Comparison of ENCODE assay signal across 10 mouse cellular contexts in the genomic region with DNA sequence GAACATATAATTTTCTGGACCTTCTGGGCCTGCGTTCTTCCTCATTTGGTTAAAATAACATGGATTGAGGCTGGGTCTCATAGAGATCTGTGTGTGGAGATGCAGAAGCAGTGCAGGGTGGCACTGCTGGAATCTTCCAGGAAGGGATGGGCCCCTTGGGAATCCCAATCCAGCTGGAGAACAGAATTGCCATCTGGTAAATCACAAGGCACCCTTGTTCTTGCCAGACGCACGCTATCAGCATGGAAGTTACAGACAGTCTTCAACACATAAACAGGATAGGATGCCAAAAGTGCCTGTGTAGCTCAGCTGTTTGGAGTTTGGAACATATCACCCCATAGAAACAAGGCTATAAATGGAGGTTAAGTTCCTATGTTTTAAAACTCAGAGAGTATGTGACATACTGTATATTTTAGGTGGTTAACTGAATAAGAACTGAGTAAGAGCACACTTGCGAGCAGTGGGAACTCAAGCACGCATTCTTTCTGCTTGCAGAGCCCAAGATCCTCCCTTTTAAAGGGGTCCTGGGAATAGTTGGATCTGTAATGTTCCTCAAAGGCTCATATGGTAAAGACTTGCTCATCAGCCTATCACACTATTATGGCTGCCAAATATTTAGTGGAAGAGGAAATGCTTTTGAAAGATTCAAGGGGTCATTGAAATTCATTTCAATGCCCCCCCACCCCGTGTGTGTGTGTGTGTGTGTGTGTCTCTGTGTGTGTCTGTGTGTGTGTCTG.
A peak's percentile ranks its signal among the peaks of the same experiment; 100 is the strongest.
DNase-seq lines count a peak whose midpoint lies in the region; ATAC-seq and TF ChIP-seq lines count a peak whose summit lies in the region.
"Had no signal": no experiment of that assay in that cellular context is flagged by ENCODE, and none has a peak within 500 bp of the region (broad histone marks: within the 10 kb centered on the region; RNA-seq: fewer than 3 reads in every experiment).

No protein-coding gene starts in this region.

- H3K36me3 ChIP-seq in forebrain, embryonic 13.5 days (ENCODE audit: poor library complexity, severe bottlenecking): no peaks in the 10 kb centered on the region
- no peaks in the 10 kb centered on the region for H3K36me3 ChIP-seq in forebrain, embryonic 11.5 days (ENCODE audit: control insufficient read depth, insufficient read depth, low read length)
- no peaks in the 10 kb centered on the region for H3K36me3 ChIP-seq in lung, postnatal 0 days (ENCODE audit: insufficient read depth, low read length)
- no peaks in the 10 kb centered on the region for H3K36me3 ChIP-seq in hindbrain, embryonic 10.5 days
- H3K36me3 ChIP-seq in intestine, postnatal 0 days (ENCODE audit: control insufficient read depth, insufficient read depth): no peaks in the 10 kb centered on the region
- H3K36me3 ChIP-seq: midbrain, embryonic 15.5 days had no signal

- H3K9ac ChIP-seq in forebrain, embryonic 13.5 days: no peak overlapping the region
- no peak overlapping the region for H3K9ac ChIP-seq in forebrain, embryonic 11.5 days (ENCODE audit: low read length)
- H3K9ac ChIP-seq in lung, postnatal 0 days (replicated peaks; ENCODE audit: low read depth): no peak overlapping the region
- H3K9ac ChIP-seq in intestine, postnatal 0 days (ENCODE audit: low read depth, low read length): no peak overlapping the region
- H3K9ac ChIP-seq: midbrain, embryonic 15.5 days had no signal

- ATAC-seq in forebrain, embryonic 13.5 days: peak; percentile 94
- no peak for ATAC-seq in forebrain, embryonic 11.5 days (replicated peaks; ENCODE audit: low FRiP score)
- peak; percentile 89 for ATAC-seq in lung, postnatal 0 days
- ATAC-seq in intestine, postnatal 0 days: no peak
- ATAC-seq: midbrain, embryonic 15.5 days had no signal

- H3K4me2 ChIP-seq in forebrain, embryonic 13.5 days: no peak overlapping the region
- H3K4me2 ChIP-seq in forebrain, embryonic 11.5 days (ENCODE audit: low read depth, low read length, severe bottlenecking): no peak overlapping the region
- H3K4me2 ChIP-seq in lung, postnatal 0 days (replicated peaks; ENCODE audit: low read depth, low read length): no peak overlapping the region
- H3K4me2 ChIP-seq in intestine, postnatal 0 days (replicated peaks; ENCODE audit: low read depth): no peak overlapping the region
- H3K4me2 ChIP-seq: midbrain, embryonic 15.5 days had no signal

- TF ChIP-seq EP300 in lung, postnatal 0 days (IDR thresholded peaks at IDR 0.05): no peak; the same call in none of the 2 replicates

- WGBS in forebrain, embryonic 13.5 days: 85% methylated on average over 6 of the region's 6 CpGs
- WGBS in forebrain, embryonic 11.5 days: 89% methylated on average over 6 of the region's 6 CpGs
- WGBS in lung, postnatal 0 days: 58% methylated on average over 6 of the region's 6 CpGs
- WGBS in hindbrain, embryonic 10.5 days: 85% methylated on average over 6 of the region's 6 CpGs
- WGBS in intestine, postnatal 0 days: 64% methylated on average over 6 of the region's 6 CpGs

- H3K27ac ChIP-seq in forebrain, embryonic 13.5 days: no peak overlapping the region
- H3K27ac ChIP-seq in forebrain, embryonic 11.5 days (ENCODE audit: low read depth, low read length): no peak overlapping the region
- no peak overlapping the region for H3K27ac ChIP-seq in lung, postnatal 0 days (ENCODE audit: low read length)
- H3K27ac ChIP-seq in hindbrain, embryonic 10.5 days: no peak overlapping the region
- H3K27ac ChIP-seq in intestine, postnatal 0 days (ENCODE audit: low read depth, low read length): no peak overlapping the region
- H3K27ac ChIP-seq: midbrain, embryonic 15.5 days had no signal

- no peak for TF ChIP-seq CTCF in lung, postnatal 0 days (IDR thresholded peaks at IDR 0.05)
- TF ChIP-seq CTCF in intestine, postnatal 0 days (IDR thresholded peaks at IDR 0.05; ENCODE audit: low read depth): no peak

- DNase-seq in forebrain, embryonic 11.5 days (ENCODE audit: low spot score): no peak
- DNase-seq in brain, embryonic 18.5 days (ENCODE audit: low read depth, low spot score): peak; percentile 74
- DNase-seq in layer of hippocampus, adult 8-10 months (ENCODE audit: low spot score in 2 of 2): peak; percentile 56 to 69
- DNase-seq in lung, postnatal 0 days (ENCODE audit: low spot score): peak; percentile 80
- DNase-seq in hindbrain, embryonic 10.5 days (ENCODE audit: low spot score): no peak
- no peak for DNase-seq in adrenal gland, postnatal 25 days
- DNase-seq: retina, postnatal 1 day had no signal

- no peak overlapping the region for H3K4me3 ChIP-seq in forebrain, embryonic 13.5 days
- H3K4me3 ChIP-seq in forebrain, embryonic 11.5 days (ENCODE audit: low read depth, low read length): no peak overlapping the region
- H3K4me3 ChIP-seq in lung, postnatal 0 days (ENCODE audit: low read depth, low read length): no peak overlapping the region
- no peak overlapping the region for H3K4me3 ChIP-seq in hindbrain, embryonic 10.5 days
- no peak overlapping the region for H3K4me3 ChIP-seq in intestine, postnatal 0 days (ENCODE audit: low read depth, low read length)
- H3K4me3 ChIP-seq: midbrain, embryonic 15.5 days had no signal

- no peaks in the 10 kb centered on the region for H3K9me3 ChIP-seq in forebrain, embryonic 13.5 days (replicated peaks)
- no peaks in the 10 kb centered on the region for H3K9me3 ChIP-seq in forebrain, embryonic 11.5 days (ENCODE audit: control insufficient read depth, low read length)
- no peaks in the 10 kb centered on the region for H3K9me3 ChIP-seq in lung, postnatal 0 days (ENCODE audit: low read length)
- H3K9me3 ChIP-seq in hindbrain, embryonic 10.5 days: no peaks in the 10 kb centered on the region
- no peaks in the 10 kb centered on the region for H3K9me3 ChIP-seq in intestine, postnatal 0 days (ENCODE audit: control insufficient read depth)
- H3K9me3 ChIP-seq: midbrain, embryonic 15.5 days had no signal

- no peaks in the 10 kb centered on the region for H3K27me3 ChIP-seq in forebrain, embryonic 13.5 days
- no peaks in the 10 kb centered on the region for H3K27me3 ChIP-seq in forebrain, embryonic 11.5 days (ENCODE audit: control insufficient read depth, insufficient read depth, low read length)
- no peaks in the 10 kb centered on the region for H3K27me3 ChIP-seq in lung, postnatal 0 days (replicated peaks; ENCODE audit: insufficient read depth, low read length)
- H3K27me3 ChIP-seq in hindbrain, embryonic 10.5 days (ENCODE audit: insufficient read depth, poor library complexity, severe bottlenecking): no peaks in the 10 kb centered on the region
- H3K27me3 ChIP-seq in intestine, postnatal 0 days (replicated peaks; ENCODE audit: control insufficient read depth, insufficient read depth, low read length): no peaks in the 10 kb centered on the region
- H3K27me3 ChIP-seq: midbrain, embryonic 15.5 days had no signal

- no peaks in the 10 kb centered on the region for H3K4me1 ChIP-seq in forebrain, embryonic 13.5 days
- no peaks in the 10 kb centered on the region for H3K4me1 ChIP-seq in forebrain, embryonic 11.5 days (replicated peaks; ENCODE audit: control insufficient read depth, insufficient read depth, low read length)
- no peaks in the 10 kb centered on the region for H3K4me1 ChIP-seq in lung, postnatal 0 days (ENCODE audit: insufficient read depth, low read depth, low read length)
- H3K4me1 ChIP-seq in hindbrain, embryonic 10.5 days (replicated peaks): no peaks in the 10 kb centered on the region
- no peaks in the 10 kb centered on the region for H3K4me1 ChIP-seq in intestine, postnatal 0 days (replicated peaks; ENCODE audit: control insufficient read depth, insufficient read depth, low read length)
- H3K4me1 ChIP-seq: midbrain, embryonic 15.5 days had no signal

Comparison
In these comparisons a context has a peak if more than half of its experiments do, and no peak if none do; other contexts are left out.
1. ATAC-seq: peak in forebrain, embryonic 13.5 days (single experiment) and lung, postnatal 0 days (single experiment); none in forebrain, embryonic 11.5 days (single experiment) and intestine, postnatal 0 days (single experiment).
2. DNase-seq: peak in brain, embryonic 18.5 days (single experiment), layer of hippocampus, adult 8-10 months (2 of 2) and lung, postnatal 0 days (single experiment); none in forebrain, embryonic 11.5 days (single experiment), hindbrain, embryonic 10.5 days (single experiment) and adrenal gland, postnatal 25 days (single experiment).